Mouse (Mus musculus) cortical plate, adult 2 months (tissue): ENCODE results near the gene St6galnac1.

ENCODE experiments used
- CTCF ChIP-seq: fragments of 200-500 bp; IDR thresholded peaks from 2 replicates; pipeline ENCODE4 v1.5.1; 2011; ENCODE audit warnings: mild to moderate bottlenecking, control low read depth, low read length; ENCODE audit not compliant: insufficient read depth; ENCODE audit errors: extremely low read depth
- POLR2A ChIP-seq: fragments of 200-500 bp; IDR thresholded peaks from 2 replicates; pipeline ENCODE4 v1.6.1; 2011; ENCODE audit warnings: mild to moderate bottlenecking, low read length, control low read depth; ENCODE audit not compliant: insufficient read depth; ENCODE audit errors: extremely low read depth

DNA sequence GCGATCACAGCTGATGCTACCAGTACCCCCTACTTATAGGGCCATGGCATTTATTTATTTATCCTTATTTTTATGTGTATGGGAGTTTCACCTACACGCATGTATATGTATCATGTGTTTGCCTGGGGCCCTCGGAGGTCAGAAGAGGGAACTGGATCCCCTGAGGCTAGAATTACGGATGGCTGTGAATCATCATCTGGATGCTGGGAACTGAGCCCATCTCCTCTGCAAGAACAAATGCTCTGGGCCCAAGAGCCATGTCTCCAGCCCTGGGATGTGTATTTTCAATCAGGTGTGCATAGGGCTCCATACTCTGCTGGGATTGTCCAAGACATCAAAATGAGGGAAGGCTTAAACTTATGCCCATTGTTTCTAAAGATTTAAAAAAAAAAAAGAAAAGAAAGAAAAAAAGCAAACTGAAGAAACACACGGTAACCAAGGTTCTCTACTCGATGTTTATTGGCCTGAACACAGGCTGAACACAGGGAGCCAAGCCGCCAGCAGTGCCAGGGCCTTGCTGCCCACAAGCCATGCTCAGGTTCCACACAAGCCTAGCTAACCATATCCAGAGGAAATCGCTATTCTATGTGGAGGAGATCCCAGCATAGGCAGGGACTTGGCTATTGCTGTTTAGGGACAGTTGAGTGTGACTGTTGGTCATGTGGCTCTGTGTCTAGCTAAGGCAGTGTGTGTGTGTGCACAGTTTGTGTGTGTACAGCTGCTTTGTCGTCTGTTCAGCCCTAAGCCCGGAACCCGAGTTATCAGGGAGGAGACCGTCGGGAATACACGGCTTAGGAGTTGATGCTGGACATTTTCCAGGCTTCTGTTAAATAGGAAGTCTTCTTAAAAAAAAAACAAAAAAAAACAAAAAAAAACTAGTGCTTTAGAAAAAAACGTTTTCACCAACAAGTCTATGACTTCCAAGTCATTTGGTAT is 31.1 kb upstream of the St6galnac1 start:
- TF ChIP-seq CTCF (no peak), POLR2A (no peak)
